Mouse (Mus musculus): ENCODE results near the gene Actl6b. TPM values are rescaled to one million over a fixed set of nuclear protein-coding genes. Genes with fewer than 3 reads are reported as not detected.
A peak's percentile ranks its signal among the peaks of the same experiment; 100 is the strongest.

The Actl6b gene
- not detected for total RNA-seq (2021)
- long read RNA-seq, experiment 1: 0 reads
- long read RNA-seq, experiment 2: 0 reads

GRCm38 (mm10) chr5:137553411-137553837 lies at the start of gene Actl6b:
TSS of gene Actl6b (plus strand) at chr5:137553517.
- peak; percentile 43 to 49 for DNase-seq
- intact Hi-C loops (cut with DNase I): no loop called here

GRCm38 (mm10) chr5:137504041-137504440 lies 49.3 kb upstream of the Actl6b start:
- DNase-seq: no peak
- intact Hi-C loops (cut with DNase I): loop anchor here (5.0 to 10.0 kb wide), 2 partner anchors 192 to 251 kb away; partner anchors contain the start of gene Trip6

GRCm38 (mm10) chr5:137510014-137510501 lies 43.3 kb upstream of the Actl6b start:
- peak; percentile 70 to 86 for DNase-seq
- intact Hi-C loops (cut with DNase I): no loop called here

GRCm38 (mm10) chr5:137510573-137511390 lies 42.5 kb upstream of the Actl6b start:
- intact Hi-C loops (cut with DNase I): no loop called here
- DNase-seq: no peak

GRCm38 (mm10) chr5:137511706-137512105 lies 41.6 kb upstream of the Actl6b start:
- DNase-seq: no peak
- intact Hi-C loops (cut with DNase I): no loop called here

- DNase-seq: no peak
- intact Hi-C loops (cut with DNase I): no loop called here
These were observed 40.2 kb upstream of the Actl6b start for GRCm38 (mm10) chr5:137512847-137513794.

- DNase-seq: peak in 1 of 2 experiments; percentile 13
- intact Hi-C loops (cut with DNase I): no loop called here
These were observed 39.2 kb upstream of the Actl6b start for GRCm38 (mm10) chr5:137513951-137514721.

GRCm38 (mm10) chr5:137514811-137515210 lies 38.5 kb upstream of the Actl6b start:
- no peak for DNase-seq
- intact Hi-C loops (cut with DNase I): no loop called here

- no peak for DNase-seq
- intact Hi-C loops (cut with DNase I): no loop called here
These were observed 34.9 kb upstream of the Actl6b start, which contains the start of gene Gigyf1 for GRCm38 (mm10) chr5:137518436-137518835. TSS of gene Gigyf1 (plus strand) at chr5:137518548.

- intact Hi-C loops (cut with DNase I): no loop called here
- DNase-seq: no peak
These were observed 33.4 kb upstream of the Actl6b start for GRCm38 (mm10) chr5:137519691-137520550.

GRCm38 (mm10) chr5:137521861-137522260 lies 31.5 kb upstream of the Actl6b start:
- intact Hi-C loops (cut with DNase I): no loop called here
- no peak for DNase-seq

GRCm38 (mm10) chr5:137522711-137523110 lies 30.6 kb upstream of the Actl6b start:
- intact Hi-C loops (cut with DNase I): no loop called here
- no peak for DNase-seq

GRCm38 (mm10) chr5:137523396-137524250 lies 29.7 kb upstream of the Actl6b start:
- DNase-seq: no peak
- intact Hi-C loops (cut with DNase I): no loop called here

- no peak for DNase-seq
- intact Hi-C loops (cut with DNase I): no loop called here
These were observed 29.1 kb upstream of the Actl6b start for GRCm38 (mm10) chr5:137524251-137524515.

- intact Hi-C loops (cut with DNase I): no loop called here
- no peak for DNase-seq
These were observed 28.6 kb upstream of the Actl6b start for GRCm38 (mm10) chr5:137524671-137525070.

- intact Hi-C loops (cut with DNase I): no loop called here
- no peak for DNase-seq
These were observed 27.8 kb upstream of the Actl6b start for GRCm38 (mm10) chr5:137525511-137525910.

GRCm38 (mm10) chr5:137526192-137526936 lies 27.0 kb upstream of the Actl6b start:
- intact Hi-C loops (cut with DNase I): no loop called here

GRCm38 (mm10) chr5:137527413-137527812 lies 25.9 kb upstream of the Actl6b start:
- DNase-seq: no peak

More at GRCm38 (mm10) chr5:137526192-137526936, 27.0 kb upstream of the Actl6b start:
- DNase-seq: no peak

More at GRCm38 (mm10) chr5:137527413-137527812, 25.9 kb upstream of the Actl6b start:
- intact Hi-C loops (cut with DNase I): no loop called here

Data from gastrocnemius, postnatal 36 days (tissue).